ENCODE assay signal across 26 mouse cellular contexts in the genomic region with DNA sequence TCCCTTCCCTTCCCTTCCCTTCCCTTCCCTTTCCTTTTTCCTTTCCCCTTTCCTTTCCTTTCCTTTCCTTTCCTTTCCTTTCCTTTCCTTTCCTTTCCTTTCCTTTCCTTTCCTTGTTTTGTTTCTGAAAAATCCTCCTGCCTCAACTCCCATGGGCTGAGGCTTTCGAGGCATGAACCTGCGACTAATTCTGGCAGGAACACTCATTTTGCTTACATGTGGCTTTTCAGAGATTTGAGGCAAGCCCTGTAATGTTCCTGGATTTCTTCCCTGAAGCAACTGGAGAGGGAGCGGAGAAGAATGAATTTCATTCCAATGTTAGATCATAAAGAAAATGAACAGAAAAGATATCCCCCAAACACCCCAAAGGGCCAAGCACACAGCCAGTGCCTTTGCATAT. TPM values are rescaled to one million over a fixed set of nuclear protein-coding genes. Genes with fewer than 3 reads are reported as not detected.
DNase-seq lines count a peak whose midpoint lies in the region; ATAC-seq and TF ChIP-seq lines count a peak whose summit lies in the region.
"Had no signal": no experiment of that assay in that cellular context is flagged by ENCODE, and none has a peak within 500 bp of the region (broad histone marks: within the 10 kb centered on the region; RNA-seq: fewer than 3 reads in every experiment).

No protein-coding gene starts in this region.

- H3K4me1 ChIP-seq in intestine, embryonic 14.5 days (replicated peaks; ENCODE audit: control insufficient read depth, insufficient read depth, low read length) = peaks cover 3% of the 10 kb centered on the region; the same call in 1 of the 2 replicates
- H3K4me1 ChIP-seq in intestine, embryonic 16.5 days (ENCODE audit: control insufficient read depth, insufficient read depth, low read length) = peaks cover 6% of the 10 kb centered on the region
- H3K4me1 ChIP-seq: forebrain, embryonic 10.5 days; forebrain, embryonic 13.5 days; hindbrain, embryonic 12.5 days had no signal

- DNase-seq in gastrocnemius, adult 2 months = no peak
- no peak for DNase-seq in gastrocnemius, postnatal 14 days
- peak; percentile 48 for DNase-seq in intestine, embryonic 14.5 days (ENCODE audit: low spot score)
- DNase-seq in NIH3T3 (ENCODE audit: low read depth) = peak; percentile 58
- peak; percentile 14 for DNase-seq in brain, embryonic 14.5 days (ENCODE audit: low read depth)
- no peak for DNase-seq in adrenal gland, postnatal 25 days
- DNase-seq: adrenal gland, adult 2 months; adrenal gland, postnatal 14 days; B cell, adult 2 months; cerebellum, adult 11 months; cerebellum, adult 2 months; cerebellum, postnatal 25 days; gastrocnemius, postnatal 25 days; heart, adult 2 months; kidney, adult 11 months had no signal

- H3K4me3 ChIP-seq in gastrocnemius, adult 2 months = no peak overlapping the region
- no peak overlapping the region for H3K4me3 ChIP-seq in intestine, embryonic 14.5 days (ENCODE audit: low read depth, low read length)
- no peak overlapping the region for H3K4me3 ChIP-seq in intestine, embryonic 16.5 days (ENCODE audit: low read length)
- H3K4me3 ChIP-seq: embryonic facial prominence, embryonic 13.5 days; forebrain, embryonic 10.5 days; forebrain, embryonic 13.5 days; heart, adult 2 months; hindbrain, embryonic 12.5 days had no signal

- H3K9ac ChIP-seq in intestine, embryonic 14.5 days (ENCODE audit: low read length) = no peak overlapping the region
- no peak overlapping the region for H3K9ac ChIP-seq in intestine, embryonic 16.5 days (ENCODE audit: low read depth, low read length)
- H3K9ac ChIP-seq: embryonic facial prominence, embryonic 13.5 days; forebrain, embryonic 13.5 days; hindbrain, embryonic 12.5 days had no signal

- no peaks in the 10 kb centered on the region for H3K9me3 ChIP-seq in intestine, embryonic 14.5 days (ENCODE audit: control insufficient read depth, low read length)
- H3K9me3 ChIP-seq in intestine, embryonic 16.5 days (ENCODE audit: control insufficient read depth, low read length) = no peaks in the 10 kb centered on the region
- H3K9me3 ChIP-seq: embryonic facial prominence, embryonic 13.5 days; forebrain, embryonic 10.5 days; forebrain, embryonic 13.5 days; G1E; hindbrain, embryonic 12.5 days had no signal

- H3K27me3 ChIP-seq in intestine, embryonic 14.5 days (replicated peaks; ENCODE audit: control insufficient read depth, insufficient read depth, low read length) = no peaks in the 10 kb centered on the region
- no peaks in the 10 kb centered on the region for H3K27me3 ChIP-seq in intestine, embryonic 16.5 days (replicated peaks; ENCODE audit: control insufficient read depth, insufficient read depth, low read length)
- H3K27me3 ChIP-seq: CH12.LX; embryonic facial prominence, embryonic 13.5 days; forebrain, embryonic 13.5 days; hindbrain, embryonic 12.5 days had no signal

- H3K4me2 ChIP-seq in intestine, embryonic 14.5 days (ENCODE audit: low read length) = no peak overlapping the region
- no peak overlapping the region for H3K4me2 ChIP-seq in intestine, embryonic 16.5 days (ENCODE audit: low read depth, low read length)
- H3K4me2 ChIP-seq: embryonic facial prominence, embryonic 13.5 days; forebrain, embryonic 13.5 days; heart, embryonic 11.5 days; hindbrain, embryonic 12.5 days had no signal

- TF ChIP-seq CTCF in gastrocnemius, adult 2 months (IDR thresholded peaks at IDR 0.05) = no peak
- TF ChIP-seq CTCF in brain, embryonic 14.5 days (IDR thresholded peaks at IDR 0.05; ENCODE audit: borderline replicate concordance, extremely low read depth, insufficient read depth, insufficient read length) = no peak

- WGBS in intestine, embryonic 14.5 days = 76% methylated on average over 3 of the region's 3 CpGs
- 68% methylated on average over 3 of the region's 3 CpGs for WGBS in intestine, embryonic 16.5 days

- H3K36me3 ChIP-seq in intestine, embryonic 14.5 days (ENCODE audit: control insufficient read depth, insufficient read depth, low read length) = no peaks in the 10 kb centered on the region
- no peaks in the 10 kb centered on the region for H3K36me3 ChIP-seq in intestine, embryonic 16.5 days (ENCODE audit: control insufficient read depth, insufficient read depth, low read length)
- H3K36me3 ChIP-seq: embryonic facial prominence, embryonic 13.5 days; forebrain, embryonic 10.5 days; hindbrain, embryonic 12.5 days had no signal

- TF ChIP-seq POLR2A in brain, embryonic 14.5 days (IDR thresholded peaks at IDR 0.05; ENCODE audit: borderline replicate concordance, extremely low read depth, insufficient read depth, insufficient read length, poor library complexity, severe bottlenecking) = no peak

- H3K27ac ChIP-seq in gastrocnemius, adult 2 months = peak overlapping the region; percentile 66
- H3K27ac ChIP-seq in intestine, embryonic 14.5 days (ENCODE audit: low read depth) = no peak overlapping the region
- no peak overlapping the region for H3K27ac ChIP-seq in intestine, embryonic 16.5 days (ENCODE audit: low read length)
- H3K27ac ChIP-seq: embryonic facial prominence, embryonic 13.5 days; forebrain, embryonic 10.5 days; forebrain, embryonic 13.5 days; heart, adult 2 months; hindbrain, embryonic 12.5 days had no signal

- intact Hi-C loops in gastrocnemius, adult 2 months (cut with DNase I) = no loop called here
- intact Hi-C loops in gastrocnemius, postnatal 14 days (cut with DNase I; ENCODE audit: low total_unique reads) = no loop called here

- no peak for ATAC-seq in intestine, embryonic 14.5 days (replicated peaks; ENCODE audit: low FRiP score, low TSS enrichment, low read depth)
- ATAC-seq in intestine, embryonic 16.5 days = no peak
- ATAC-seq: forebrain, embryonic 13.5 days; forebrain, embryonic 16.5 days; hindbrain, embryonic 16.5 days; inflammation-experienced regulatory T-cells, adult 6 months had no signal

RNA-seq across cellular contexts. Expression of gene Slc16a10, which starts 39.9 kb away (rescaled TPM):
- total RNA-seq in gastrocnemius, adult 2 months (2021) = 10 to 100 TPM; 39.8 to 43.6 TPM
- 10 to 100 TPM; 30.0 to 33.6 TPM for total RNA-seq in gastrocnemius, postnatal 14 days (2021)
- polyA plus RNA-seq in intestine, embryonic 14.5 days (2014; fragmentation: Nextera tagmentation; extraction: Ambion mirVana) = 26.2 and 26.6 TPM in 2 replicates
- 48.2 and 61.4 TPM in 2 replicates for polyA plus RNA-seq in intestine, embryonic 16.5 days (2015; fragmentation: Nextera tagmentation; extraction: Ambion mirVana)
- 3.0 and 7.5 TPM in 2 replicates for polyA plus RNA-seq in brain, embryonic 14.5 days (2012; rRNA removed)
- total RNA-seq in adrenal gland, postnatal 25 days (2021) = 23.2 and 25.2 TPM in 2 replicates

Comparison
In these comparisons a context has a peak if more than half of its experiments do, and no peak if none do; other contexts are left out.
1. DNase-seq: peak in intestine, embryonic 14.5 days (single experiment), NIH3T3 (single experiment) and brain, embryonic 14.5 days (single experiment); none in gastrocnemius, adult 2 months (single experiment), gastrocnemius, postnatal 14 days (single experiment) and adrenal gland, postnatal 25 days (single experiment).